Mouse (Mus musculus) retina, postnatal 1 day (tissue): Measurements from ENCODE around the gene Fndc3b.

Experiments
- DNase-seq: peaks from one replicate; pipeline ENCODE4 v3.0.0-alpha.2; 2012

Fndc3b gene

GRCm38 (mm10) chr3:27588604-27589003 is 122.5 kb downstream of the Fndc3b start:
- no peak for DNase-seq

DNA sequence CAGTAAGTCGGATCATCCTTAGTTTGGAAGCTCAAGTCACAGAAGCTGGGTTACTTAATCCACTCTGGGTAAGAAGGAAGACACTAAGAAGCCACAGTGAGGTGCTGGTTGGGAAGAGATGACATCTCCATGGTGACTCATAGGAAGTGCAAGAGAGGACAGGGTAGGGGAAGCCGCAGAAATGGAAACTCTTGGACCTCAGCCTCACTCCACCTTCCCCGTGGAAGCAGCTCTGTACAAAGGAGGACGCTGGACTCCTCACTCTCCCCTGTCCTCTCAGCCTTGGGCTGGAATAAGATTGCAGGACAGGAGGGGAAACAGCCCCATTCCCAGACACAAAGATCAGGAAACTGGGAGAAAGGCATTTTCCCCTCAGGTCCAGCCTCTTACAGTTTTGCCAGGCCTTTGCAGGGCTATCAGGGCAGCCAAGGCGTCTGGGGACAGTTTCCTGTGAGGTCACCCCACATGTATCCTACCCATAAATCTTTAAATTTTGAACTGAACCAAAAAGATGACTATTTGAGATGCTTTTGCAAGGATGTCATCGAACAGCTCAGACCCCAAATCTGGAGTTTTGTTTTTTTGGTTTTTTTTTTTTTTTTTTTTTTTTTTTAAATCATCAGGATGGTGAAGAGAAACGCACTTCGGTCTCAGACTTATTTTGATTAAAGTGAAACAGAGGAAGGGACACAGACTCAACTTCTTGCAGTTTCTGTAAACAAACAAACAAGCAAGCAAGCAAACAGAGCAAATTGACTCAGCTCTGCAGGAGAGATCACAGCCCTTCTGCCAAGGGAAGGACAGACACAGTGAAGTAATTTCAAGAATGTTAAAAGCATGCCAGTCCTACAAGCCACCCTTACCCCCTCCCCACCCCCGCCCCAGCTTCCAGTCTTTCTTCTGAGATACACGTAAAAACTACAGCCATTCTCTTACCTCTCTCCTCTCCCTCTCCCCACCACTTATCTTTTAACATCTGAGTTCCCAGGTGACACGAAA is 126.2 kb downstream of the Fndc3b start:
- no peak for DNase-seq

DNA sequence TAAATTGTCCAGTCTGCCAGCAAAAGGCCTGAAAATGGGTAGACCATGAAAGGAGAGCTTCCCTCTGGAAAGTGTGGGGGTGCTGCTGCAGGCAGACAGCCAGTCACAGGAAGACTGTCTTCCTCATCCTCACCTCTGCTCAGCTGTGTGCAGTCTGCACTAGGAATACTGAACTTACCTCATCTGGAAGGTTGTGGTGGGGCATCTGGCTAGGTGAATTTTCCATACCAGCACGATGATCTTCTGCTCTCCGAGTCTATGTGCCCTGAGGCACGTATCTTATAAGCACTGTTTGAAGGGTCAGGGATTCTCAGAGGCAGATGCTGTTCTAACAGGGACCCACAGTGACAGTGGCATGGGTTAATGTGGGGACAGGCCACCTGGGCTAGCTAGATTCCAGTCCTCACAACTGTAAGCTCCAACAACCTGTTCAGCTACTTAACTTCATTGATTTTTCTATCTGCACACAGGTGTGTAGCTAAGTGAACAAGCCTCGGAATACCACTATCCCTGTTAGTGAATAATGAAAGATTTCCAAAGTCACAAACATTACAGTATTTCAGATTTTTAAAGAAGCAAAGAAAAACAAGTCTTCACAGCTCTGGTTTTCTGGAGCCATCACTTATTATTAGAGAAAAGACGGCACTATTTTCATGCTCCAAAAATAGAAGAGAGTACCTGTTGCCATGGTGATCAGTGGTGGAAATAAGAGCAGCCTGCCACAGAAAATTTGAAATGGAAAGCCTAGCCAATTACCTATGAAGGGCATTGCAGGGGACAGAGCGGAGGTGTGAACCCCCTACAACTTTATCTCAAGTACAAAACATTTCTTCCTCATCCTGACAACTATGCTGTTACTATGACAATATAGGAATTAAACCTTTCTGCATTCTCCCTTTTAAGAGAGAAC is 128.9 kb downstream of the Fndc3b start:
- no peak for DNase-seq

DNA sequence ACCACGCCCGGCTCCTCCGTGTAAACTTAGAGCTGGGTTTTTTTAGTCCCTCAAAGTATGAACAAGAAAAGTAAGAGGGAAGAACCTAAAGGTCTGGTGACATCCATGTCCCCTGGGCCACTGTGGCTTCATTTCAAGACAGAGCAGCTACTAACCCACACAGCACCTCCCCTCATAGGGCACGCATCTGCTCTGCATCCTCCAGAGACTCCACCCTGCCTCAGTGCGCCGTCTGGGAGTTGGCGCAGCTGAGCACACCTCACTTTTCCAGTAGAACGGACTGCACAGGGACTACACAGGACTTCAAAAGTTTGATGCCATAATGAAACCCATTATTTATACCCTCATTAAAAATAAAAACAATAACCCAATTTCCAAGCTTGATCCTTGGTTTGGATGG is 130.2 kb downstream of the Fndc3b start:
- no peak for DNase-seq

DNA sequence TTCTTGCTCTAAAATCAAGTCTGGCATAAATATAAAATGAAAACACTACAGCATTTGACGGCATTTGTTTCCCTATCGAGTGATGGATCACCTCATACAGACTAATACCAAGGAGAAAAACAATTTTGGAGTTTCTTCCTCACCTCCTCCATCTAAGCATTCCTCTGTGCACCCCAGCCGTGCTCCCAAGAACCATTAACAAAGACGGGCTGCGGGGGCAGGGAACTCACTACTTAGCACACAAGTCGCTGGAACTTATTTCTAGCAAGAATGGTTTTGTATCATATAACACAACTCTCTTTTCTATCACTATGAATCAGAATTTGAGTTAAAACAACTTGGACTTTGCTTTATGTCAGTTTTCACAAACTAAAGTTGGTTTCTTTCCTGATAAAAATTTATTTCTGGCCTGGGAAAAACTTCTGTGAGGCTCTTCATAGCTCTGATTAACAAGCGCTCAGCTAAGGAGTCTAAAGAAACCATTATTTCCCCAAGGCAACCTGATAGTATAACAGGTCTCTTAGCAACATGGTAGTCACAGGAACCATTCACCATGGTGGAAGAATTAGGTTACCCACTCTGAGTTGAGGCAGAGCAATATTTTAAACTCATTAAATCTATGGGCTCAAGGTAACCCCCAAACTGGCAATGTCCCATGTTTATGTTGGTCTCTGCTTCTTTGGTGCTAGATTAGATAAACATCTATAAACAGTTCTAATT is 131.1 kb downstream of the Fndc3b start:
- no peak for DNase-seq

GRCm38 (mm10) chr3:27579229-27579628 is 131.9 kb downstream of the Fndc3b start:
- no peak for DNase-seq

DNA sequence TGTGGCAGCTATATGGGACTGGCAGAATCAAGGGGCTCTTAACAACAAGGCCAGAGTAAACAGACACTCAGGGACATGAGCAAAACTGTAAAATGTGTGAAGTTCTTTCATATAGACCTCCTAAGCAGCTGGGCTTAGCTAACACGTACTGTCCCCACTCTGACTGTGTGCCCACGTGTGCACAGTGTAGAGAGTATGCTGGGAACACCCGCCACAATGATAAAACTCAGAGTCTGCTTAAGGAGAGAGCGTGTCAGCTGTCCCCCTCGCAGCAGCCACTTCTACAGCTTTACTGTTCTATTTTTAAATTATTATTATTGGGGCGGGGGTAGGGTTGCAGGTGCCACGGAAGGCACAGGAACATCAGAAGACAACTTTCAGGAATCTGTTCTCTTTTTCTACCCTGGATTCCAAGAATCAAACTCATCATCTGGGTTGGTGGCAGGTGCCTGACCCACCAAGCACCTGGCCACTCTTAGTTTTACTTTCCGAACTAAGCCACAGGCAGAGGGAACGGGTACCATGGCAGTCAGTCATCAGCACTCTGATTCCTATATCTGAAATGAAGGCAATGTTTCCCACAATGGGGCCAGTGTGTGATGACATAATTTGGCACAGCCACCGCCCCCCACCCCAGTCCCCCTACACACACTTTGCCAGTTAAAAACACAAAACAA is 133.6 kb downstream of the Fndc3b start:
- DNase-seq = no peak

DNA sequence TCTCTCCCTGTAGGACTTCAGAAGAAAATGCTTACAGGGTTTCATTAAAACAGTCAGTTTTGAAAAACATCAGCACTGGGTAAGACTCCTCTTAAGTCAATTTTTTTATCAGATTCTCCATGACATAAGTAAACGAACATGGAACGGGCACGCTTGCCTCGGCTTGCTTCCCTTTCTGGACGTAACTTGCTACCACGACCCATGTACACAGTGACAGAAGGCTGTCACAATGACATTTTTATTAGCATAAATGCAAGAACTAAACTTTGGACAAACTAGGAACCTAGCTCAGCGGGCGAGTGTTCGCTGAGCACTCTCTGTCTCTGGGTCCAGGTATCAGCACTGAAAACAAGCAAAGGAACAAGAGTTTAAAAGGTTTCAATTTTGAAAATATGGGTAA is 136.9 kb downstream of the Fndc3b start:
- no peak for DNase-seq

- DNase-seq = no peak
Measured at GRCm38 (mm10) chr3:27573458-27573857, 137.6 kb downstream of the Fndc3b start.

DNA sequence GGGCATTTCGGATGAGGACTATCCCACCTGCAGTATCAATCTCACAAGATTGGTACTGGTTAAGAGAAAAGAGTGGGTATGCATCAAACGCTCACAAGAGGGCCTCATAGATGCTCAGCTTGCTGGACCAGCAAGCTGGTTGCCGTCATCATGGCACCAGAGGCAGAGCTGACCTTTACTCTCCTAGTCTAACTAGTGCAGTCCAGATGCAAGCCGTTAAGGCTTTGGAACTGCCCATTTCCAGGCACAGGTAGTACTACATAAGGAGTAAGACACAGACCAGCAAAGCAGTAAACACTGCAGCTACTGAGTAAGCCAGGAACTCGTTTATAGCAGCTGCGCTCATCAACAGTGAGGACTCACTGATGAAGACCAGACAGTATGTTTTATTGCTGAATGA is 138.8 kb downstream of the Fndc3b start:
- no peak for DNase-seq

DNA sequence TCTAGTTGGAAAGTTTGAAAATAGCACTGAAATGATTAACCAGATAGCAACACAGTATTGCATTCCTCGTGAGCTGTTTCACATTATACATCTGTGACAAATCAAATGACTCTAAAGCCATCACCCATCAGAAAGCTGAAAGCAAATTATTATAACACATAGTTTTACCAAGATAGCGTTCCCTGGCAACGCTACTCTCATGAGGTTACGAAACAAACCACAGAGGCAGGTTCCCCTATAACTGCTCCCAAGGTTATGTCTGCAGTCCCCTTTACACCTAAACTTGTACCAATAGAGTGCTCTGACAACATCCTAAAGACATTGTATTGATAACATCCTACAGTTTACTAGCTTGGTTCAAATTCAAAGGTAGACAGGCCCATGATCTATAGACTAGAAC is 145.8 kb downstream of the Fndc3b start:
- no peak for DNase-seq

- DNase-seq = no peak
Measured at GRCm38 (mm10) chr3:27563047-27563624, 148.0 kb downstream of the Fndc3b start.

DNA sequence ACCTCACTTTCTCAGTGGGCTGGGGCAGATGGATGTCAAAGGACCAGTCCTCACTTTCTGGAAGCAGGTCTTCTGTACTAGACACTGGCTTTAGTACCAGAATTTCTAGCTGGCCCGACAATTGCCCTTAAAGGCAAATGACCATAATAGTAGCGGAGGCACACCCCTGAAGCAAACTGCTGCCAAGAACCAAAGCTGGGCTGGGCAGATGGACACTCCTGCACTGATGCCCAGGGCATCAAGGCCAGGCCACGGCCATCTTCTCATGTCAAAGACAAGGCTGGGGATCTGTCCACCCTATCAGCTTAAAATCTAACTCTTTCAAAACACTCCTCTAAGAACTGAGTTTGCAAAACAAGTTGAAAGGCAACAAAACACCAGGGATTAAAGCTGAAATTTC is 148.6 kb downstream of the Fndc3b start:
- no peak for DNase-seq

DNA sequence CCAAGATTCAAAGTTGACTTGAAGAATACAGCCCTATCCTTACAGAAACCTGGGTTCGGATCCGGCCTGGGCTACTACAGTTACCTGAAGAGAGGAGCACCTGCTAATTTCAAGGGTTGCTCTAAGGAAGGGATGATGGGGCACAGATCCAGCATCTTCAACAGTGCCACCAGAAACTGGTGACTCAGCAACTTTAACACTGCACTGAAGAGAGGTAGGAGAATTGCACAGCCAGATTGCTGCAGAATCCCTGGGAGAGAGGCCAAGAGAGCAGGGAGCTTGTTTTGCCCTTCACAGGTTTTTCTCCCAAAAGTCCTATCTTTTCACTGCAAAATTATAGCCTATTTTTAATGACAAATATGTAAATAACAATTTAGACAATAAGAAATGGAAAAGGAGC is 149.2 kb downstream of the Fndc3b start:
- no peak for DNase-seq

DNA sequence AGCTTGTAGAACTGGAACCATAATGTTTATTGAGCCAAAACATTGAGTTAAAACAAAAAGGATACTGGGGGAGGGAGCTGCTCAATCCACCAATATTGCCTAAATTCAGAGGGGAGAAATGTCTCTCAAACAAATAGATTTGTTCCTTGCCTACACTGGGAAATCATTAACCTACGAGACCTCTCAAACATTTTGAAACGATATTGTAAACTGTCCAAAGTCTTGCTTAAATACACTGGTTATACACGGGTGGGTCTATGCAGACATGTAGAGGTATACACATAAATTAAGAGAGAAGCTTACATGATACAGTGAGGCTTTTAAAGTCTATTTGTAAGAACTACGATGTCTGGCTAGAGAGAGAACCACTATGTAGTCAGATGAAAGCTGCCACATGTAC is 151.8 kb downstream of the Fndc3b start:
- DNase-seq = no peak

DNA sequence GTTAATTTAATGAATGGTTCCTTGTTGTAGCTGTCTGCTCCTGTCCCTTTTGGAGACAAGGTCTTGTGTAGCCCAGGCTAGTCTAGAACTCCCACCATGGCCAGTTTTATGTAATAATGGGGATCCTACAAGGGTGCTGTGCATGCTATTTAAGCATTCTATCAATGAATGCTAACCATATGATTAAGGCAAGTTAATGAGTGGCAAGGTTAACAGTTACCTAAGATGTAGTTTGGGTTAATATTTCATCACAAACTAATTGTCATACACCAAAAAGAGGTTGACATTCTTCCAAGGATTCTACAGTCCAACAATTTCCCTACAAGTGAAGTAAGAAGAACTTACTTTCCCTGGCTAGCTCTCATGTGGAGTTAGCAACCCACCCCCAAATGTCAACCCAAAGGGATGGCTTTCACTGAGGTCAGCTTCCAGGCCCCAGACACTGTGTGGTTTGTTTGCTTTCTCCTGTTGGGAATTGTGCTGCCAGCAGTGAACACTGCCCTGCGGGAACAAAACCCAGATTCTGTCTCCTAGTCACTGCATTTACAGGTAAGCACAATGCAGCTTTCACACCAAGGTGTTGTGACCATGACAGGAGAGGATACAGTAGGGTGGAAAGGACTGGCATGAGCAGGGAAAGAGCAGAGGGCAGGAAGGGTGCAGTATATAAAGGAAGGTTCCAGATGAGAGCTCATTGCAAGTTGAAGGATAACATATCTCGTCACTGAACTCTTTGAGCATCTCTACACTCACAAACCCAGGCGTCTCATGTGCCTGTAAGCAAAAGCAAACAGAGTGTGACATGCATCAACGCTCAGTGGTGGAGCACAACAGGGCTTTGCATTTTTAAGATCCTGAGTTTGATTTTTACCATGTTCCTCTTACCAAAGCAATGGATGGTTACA is 153.8 kb downstream of the Fndc3b start:
- DNase-seq = no peak

DNA sequence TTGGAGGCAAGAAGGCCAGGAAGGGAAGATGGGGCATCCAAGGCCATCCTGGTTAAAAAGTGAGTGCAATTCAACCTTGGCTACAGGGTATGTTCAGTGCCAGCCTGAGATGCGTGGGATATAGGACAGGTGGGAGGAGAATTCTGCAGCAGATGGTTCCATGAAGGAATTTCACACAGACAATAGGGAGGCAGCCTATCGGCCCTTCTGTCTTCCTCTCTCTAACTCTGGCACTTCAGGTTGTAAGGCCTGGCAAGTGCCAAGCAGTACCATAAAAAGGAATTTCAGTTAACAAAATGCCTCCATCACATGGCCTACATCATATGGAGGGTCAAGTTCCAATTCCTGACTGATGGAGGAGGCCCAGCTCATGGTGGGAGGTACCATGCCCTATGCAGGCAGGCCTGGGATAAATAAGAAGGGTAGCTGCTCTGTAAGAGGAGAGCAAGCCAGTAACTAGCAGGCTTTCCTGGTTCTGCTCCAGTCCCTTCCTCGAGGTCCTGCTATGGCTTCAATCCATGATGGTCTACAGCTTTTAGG is 155.6 kb downstream of the Fndc3b start:
- no peak for DNase-seq

GRCm38 (mm10) chr3:27554325-27554724 is 156.8 kb downstream of the Fndc3b start:
- no peak for DNase-seq

DNA sequence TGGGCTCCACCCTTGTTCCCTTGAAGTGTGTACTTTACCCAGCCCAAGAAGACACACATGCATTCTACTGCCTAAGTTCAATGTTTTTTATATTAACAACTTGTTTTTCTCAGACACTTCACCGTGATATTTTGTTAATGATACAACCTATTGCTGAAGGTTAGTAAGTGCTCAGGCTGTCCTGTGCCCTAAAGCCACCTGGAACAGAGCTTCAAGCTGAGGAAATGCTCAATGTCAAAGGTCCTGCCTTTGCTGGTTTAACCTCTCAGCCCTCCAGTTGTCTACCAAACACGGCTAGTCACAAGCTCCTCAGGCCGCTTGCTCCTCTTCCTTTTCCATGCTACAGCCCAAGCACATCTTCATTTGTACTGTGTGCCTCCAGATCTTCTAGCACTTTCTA is 157.3 kb downstream of the Fndc3b start:
- no peak for DNase-seq

DNA sequence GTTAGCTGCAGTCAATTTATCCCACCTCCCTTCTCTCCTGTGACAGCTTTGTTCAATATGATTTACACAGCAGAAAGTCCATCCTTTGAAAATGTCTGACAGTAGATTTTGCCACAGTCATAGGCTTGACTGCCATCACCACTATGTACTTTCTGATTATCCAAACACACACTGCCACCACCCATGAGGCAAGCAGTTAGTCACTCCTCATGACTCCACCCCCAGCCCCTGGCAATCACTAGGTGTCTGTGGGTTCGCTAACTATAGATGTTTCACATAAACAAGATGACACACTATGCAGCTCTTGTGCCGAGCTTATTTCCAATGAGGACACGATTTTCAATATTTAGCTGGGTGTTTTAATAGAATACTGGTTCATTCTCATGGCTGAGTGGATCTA is 160.1 kb downstream of the Fndc3b start:
- DNase-seq = no peak

- DNase-seq = no peak
Measured at GRCm38 (mm10) chr3:27550409-27550808, 160.7 kb downstream of the Fndc3b start.
